Mouse (Mus musculus): ENCODE data around the gene Amh. TPM values are rescaled to one million over a fixed set of nuclear protein-coding genes. Genes with fewer than 3 reads are reported as not detected.

Amh gene
- polyA plus RNA-seq, 1 experiment from 2014 or later, result not detected

- Histone ChIP-seq H3K9me3 (replicated peaks) (0 out of 2 replicates have a peak, but pooled peaks cover 5% of the 10 kb centered on the region), H3K27me3 (peaks cover 40% of the 10 kb centered on the region), H3K4me3 (replicated peaks) (peak overlapping the region; percentile 18), H3K4me1 (replicated peaks) (peaks cover 49% of the 10 kb centered on the region), H3K36me3 (peaks cover 33% of the 10 kb centered on the region), H3K9ac (peak overlapping the region; percentile 43), H3K27ac (peak overlapping the region; percentile 73), H3K4me2 (peak overlapping the region; percentile 46)
- peak; percentile 76 for DNase-seq
- peak; percentile 10; the same call in 1 of the 2 replicates for ATAC-seq (ENCODE audit: low read depth)
- WGBS (ENCODE audit: insufficient replicate concordance), result 1% methylated on average over 9 of the region's 9 CpGs
Measured at GRCm38 (mm10) chr10:80831136-80831535, 26.1 kb downstream of the Amh start.

GRCm38 (mm10) chr10:80832818-80833217 lies 27.8 kb downstream of the Amh start:
- WGBS (ENCODE audit: insufficient replicate concordance), result 67% methylated on average over 7 of the region's 7 CpGs

GRCm38 (mm10) chr10:80835617-80836016 lies 30.6 kb downstream of the Amh start:
- 0 out of 2 replicates have a peak, but pooled peaks cover 5% of the 10 kb centered on the region for H3K9me3 ChIP-seq (replicated peaks)
- H3K4me3 ChIP-seq (replicated peaks), result no peak overlapping the region
- no peak overlapping the region for H3K9ac ChIP-seq
- peaks cover 2% of the 10 kb centered on the region for H3K36me3 ChIP-seq
- 54% methylated on average over 30 of the region's 30 CpGs for WGBS (ENCODE audit: insufficient replicate concordance)
- peaks cover 27% of the 10 kb centered on the region for H3K4me1 ChIP-seq (replicated peaks)
- DNase-seq, result no peak
- ATAC-seq (ENCODE audit: low read depth), result no peak
- H3K27me3 ChIP-seq, result peaks cover 83% of the 10 kb centered on the region
- H3K27ac ChIP-seq, result no peak overlapping the region
- H3K4me2 ChIP-seq, result no peak overlapping the region

More at GRCm38 (mm10) chr10:80832818-80833217, 27.8 kb downstream of the Amh start:
- Histone ChIP-seq H3K9ac (no peak overlapping the region), H3K4me2 (no peak overlapping the region), H3K4me3 (replicated peaks) (no peak overlapping the region), H3K36me3 (peaks cover 28% of the 10 kb centered on the region), H3K9me3 (replicated peaks) (0 out of 2 replicates have a peak, but pooled peaks cover 5% of the 10 kb centered on the region), H3K27me3 (peaks cover 57% of the 10 kb centered on the region), H3K27ac (no peak overlapping the region), H3K4me1 (replicated peaks) (peaks cover 52% of the 10 kb centered on the region)
- DNase-seq, result no peak
- no peak for ATAC-seq (ENCODE audit: low read depth)

GRCm38 (mm10) chr10:80836949-80837379 lies 31.9 kb downstream of the Amh start:
- H3K9me3 ChIP-seq (replicated peaks), result 0 out of 2 replicates have a peak, but pooled peaks cover 5% of the 10 kb centered on the region
- H3K9ac ChIP-seq, result no peak overlapping the region
- H3K36me3 ChIP-seq, result no peaks in the 10 kb centered on the region
- peaks cover 14% of the 10 kb centered on the region for H3K4me1 ChIP-seq (replicated peaks)
- no peak overlapping the region for H3K4me3 ChIP-seq (replicated peaks)
- no peak for DNase-seq
- H3K27ac ChIP-seq, result no peak overlapping the region
- 40% methylated on average over 7 of the region's 7 CpGs for WGBS (ENCODE audit: insufficient replicate concordance)
- H3K4me2 ChIP-seq, result no peak overlapping the region
- ATAC-seq (ENCODE audit: low read depth), result no peak
- peaks cover 97% of the 10 kb centered on the region for H3K27me3 ChIP-seq

GRCm38 (mm10) chr10:80837827-80838226 lies 32.8 kb downstream of the Amh start:
- Histone ChIP-seq H3K27ac (no peak overlapping the region), H3K27me3 (peaks cover 98% of the 10 kb centered on the region)
- 53% methylated on average over 2 of the region's 2 CpGs for WGBS (ENCODE audit: insufficient replicate concordance)

DNA sequence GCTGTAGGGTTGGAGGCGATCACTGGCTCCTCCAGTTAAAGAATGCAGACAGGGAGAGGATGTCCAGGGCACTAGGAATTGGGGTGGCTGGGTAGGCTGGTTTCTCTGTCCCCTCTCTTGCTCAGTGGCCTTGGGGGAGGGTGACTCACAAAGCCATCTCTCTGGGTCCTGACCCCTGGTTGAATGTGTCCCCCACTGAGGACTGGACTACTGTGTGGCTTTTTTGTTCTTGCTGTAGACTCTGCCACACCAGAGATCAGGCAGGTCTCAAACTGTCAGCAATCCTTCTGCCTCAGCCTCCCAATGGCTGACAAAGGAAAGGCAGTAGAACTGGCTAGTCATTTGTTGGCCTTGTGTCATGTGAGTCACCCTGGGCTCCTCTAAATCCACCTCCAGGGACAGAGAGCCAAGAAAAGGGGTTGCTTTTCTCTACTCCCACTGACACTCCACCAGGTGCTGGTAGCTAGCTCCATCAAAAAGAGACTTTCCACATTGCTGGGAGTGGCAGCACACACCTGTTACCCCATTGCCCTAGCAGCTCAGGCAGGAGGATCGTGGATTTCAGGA lies 33.4 kb downstream of the Amh start:
- 39% methylated on average over 2 of the region's 2 CpGs for WGBS (ENCODE audit: insufficient replicate concordance)
- Histone ChIP-seq H3K9ac (no peak overlapping the region), H3K9me3 (replicated peaks) (0 out of 2 replicates have a peak, but pooled peaks cover 5% of the 10 kb centered on the region), H3K27ac (no peak overlapping the region), H3K36me3 (no peaks in the 10 kb centered on the region), H3K27me3 (peaks cover 98% of the 10 kb centered on the region), H3K4me3 (replicated peaks) (no peak overlapping the region), H3K4me1 (replicated peaks) (peaks cover 16% of the 10 kb centered on the region), H3K4me2 (no peak overlapping the region)
- ATAC-seq (ENCODE audit: low read depth) (no peak), DNase-seq (no peak)

More at GRCm38 (mm10) chr10:80837827-80838226, 32.8 kb downstream of the Amh start:
- DNase-seq, result no peak
- Histone ChIP-seq H3K9me3 (replicated peaks) (0 out of 2 replicates have a peak, but pooled peaks cover 5% of the 10 kb centered on the region), H3K4me2 (no peak overlapping the region), H3K4me1 (replicated peaks) (peaks cover 14% of the 10 kb centered on the region), H3K4me3 (replicated peaks) (no peak overlapping the region), H3K36me3 (no peaks in the 10 kb centered on the region), H3K9ac (no peak overlapping the region)
- no peak for ATAC-seq (ENCODE audit: low read depth)

- 52% methylated on average over 6 of the region's 6 CpGs for WGBS (ENCODE audit: insufficient replicate concordance)
- H3K27me3 ChIP-seq, result peaks cover 98% of the 10 kb centered on the region
Measured at GRCm38 (mm10) chr10:80839848-80840247, 34.8 kb downstream of the Amh start.

GRCm38 (mm10) chr10:80841685-80842084 lies 36.6 kb downstream of the Amh start:
- Histone ChIP-seq H3K4me3 (replicated peaks) (no peak overlapping the region), H3K27me3 (peaks cover 98% of the 10 kb centered on the region), H3K9ac (no peak overlapping the region), H3K36me3 (no peaks in the 10 kb centered on the region), H3K27ac (no peak overlapping the region), H3K4me2 (no peak overlapping the region), H3K4me1 (replicated peaks) (peaks cover 16% of the 10 kb centered on the region), H3K9me3 (replicated peaks) (no peaks in the 10 kb centered on the region)
- DNase-seq (no peak), ATAC-seq (ENCODE audit: low read depth) (no peak)
- WGBS (ENCODE audit: insufficient replicate concordance), result 74% methylated on average over 2 of the region's 2 CpGs

More at GRCm38 (mm10) chr10:80839848-80840247, 34.8 kb downstream of the Amh start:
- no peak overlapping the region for H3K4me2 ChIP-seq
- no peaks in the 10 kb centered on the region for H3K36me3 ChIP-seq
- H3K9me3 ChIP-seq (replicated peaks), result 0 out of 2 replicates have a peak, but pooled peaks cover 5% of the 10 kb centered on the region
- no peak for DNase-seq
- no peak overlapping the region for H3K4me3 ChIP-seq (replicated peaks)
- ATAC-seq (ENCODE audit: low read depth), result no peak
- H3K4me1 ChIP-seq (replicated peaks), result peaks cover 19% of the 10 kb centered on the region
- no peak overlapping the region for H3K9ac ChIP-seq
- H3K27ac ChIP-seq, result no peak overlapping the region

GRCm38 (mm10) chr10:80842334-80842733 lies 37.3 kb downstream of the Amh start:
- H3K4me1 ChIP-seq (replicated peaks), result peaks cover 10% of the 10 kb centered on the region
- peaks cover 98% of the 10 kb centered on the region for H3K27me3 ChIP-seq
- no peaks in the 10 kb centered on the region for H3K9me3 ChIP-seq (replicated peaks)
- ATAC-seq (ENCODE audit: low read depth), result no peak
- H3K9ac ChIP-seq, result no peak overlapping the region
- H3K27ac ChIP-seq, result no peak overlapping the region
- H3K36me3 ChIP-seq, result no peaks in the 10 kb centered on the region
- H3K4me2 ChIP-seq, result no peak overlapping the region
- WGBS (ENCODE audit: insufficient replicate concordance), result 68% methylated on average over 15 of the region's 15 CpGs
- DNase-seq, result no peak
- no peak overlapping the region for H3K4me3 ChIP-seq (replicated peaks)

DNA sequence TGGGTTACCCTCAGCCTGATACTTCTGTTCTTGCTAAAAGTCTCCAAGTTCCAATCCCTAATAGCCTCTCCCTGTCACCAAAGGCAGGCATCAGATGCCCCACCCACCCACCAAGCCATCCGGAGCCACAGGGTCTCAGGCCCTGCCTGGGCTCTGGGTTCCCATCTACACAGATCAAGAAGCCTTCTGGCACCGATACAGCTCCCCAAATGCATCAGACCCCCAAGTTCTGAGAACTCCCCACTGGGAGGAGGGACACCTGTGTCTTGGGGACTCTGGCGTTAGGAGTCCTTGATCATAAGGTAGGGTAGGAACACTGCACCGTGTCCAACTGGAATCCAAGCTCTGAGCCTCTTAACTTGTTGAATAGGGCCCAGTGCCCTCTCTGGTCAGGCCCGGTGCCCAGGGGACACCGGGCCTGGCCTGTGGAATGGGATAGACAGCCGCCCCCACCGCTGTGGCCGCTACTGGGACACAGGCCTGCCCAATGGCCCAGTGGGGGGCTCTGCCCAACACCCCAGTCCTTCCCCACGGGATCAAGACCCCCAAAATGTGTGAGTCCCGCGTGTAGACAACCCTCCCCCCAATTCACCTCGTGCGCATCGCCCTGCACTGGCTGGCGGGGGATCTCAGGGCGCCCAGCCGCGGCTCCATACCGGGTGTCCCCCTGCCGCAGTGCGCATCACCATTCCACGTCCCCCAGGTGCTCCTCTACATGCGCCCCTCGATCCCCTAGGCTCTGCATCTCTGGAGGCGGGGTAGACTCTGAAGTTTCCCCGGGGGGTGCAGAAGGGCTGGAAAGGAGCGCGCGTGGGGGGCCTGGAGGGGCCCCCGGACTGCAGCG lies 38.3 kb downstream of the Amh start:
- Histone ChIP-seq H3K9ac (no peak overlapping the region), H3K4me1 (replicated peaks) (peaks cover 13% of the 10 kb centered on the region), H3K9me3 (replicated peaks) (no peaks in the 10 kb centered on the region), H3K36me3 (no peaks in the 10 kb centered on the region), H3K27ac (no peak overlapping the region), H3K4me3 (replicated peaks) (peak overlapping the region; percentile 39), H3K27me3 (peaks cover 89% of the 10 kb centered on the region), H3K4me2 (peak overlapping the region; percentile 47)
- ATAC-seq (ENCODE audit: low read depth), result no peak
- WGBS (ENCODE audit: insufficient replicate concordance), result 10% methylated on average over 32 of the region's 32 CpGs
- DNase-seq, result no peak

- peaks cover 82% of the 10 kb centered on the region for H3K27me3 ChIP-seq
- ATAC-seq (ENCODE audit: low read depth) (no peak), DNase-seq (no peak)
- no peak within 1 kb of the TSS for H3K9ac ChIP-seq
- no peaks in the 10 kb centered on the region for H3K9me3 ChIP-seq (replicated peaks)
- peak within 1 kb of the TSS; percentile 47 for H3K4me2 ChIP-seq
- WGBS (ENCODE audit: insufficient replicate concordance), result 5% methylated on average over 42 of the region's 51 CpGs
- H3K4me1 ChIP-seq (replicated peaks), result peaks cover 20% of the 10 kb centered on the region
- peak within 1 kb of the TSS; percentile 39 for H3K4me3 ChIP-seq (replicated peaks)
- H3K27ac ChIP-seq, result no peak within 1 kb of the TSS
- no peaks in the 10 kb centered on the region for H3K36me3 ChIP-seq
Measured at GRCm38 (mm10) chr10:80843931-80844547, 39.0 kb downstream of the Amh start, which contains the start of gene Lingo3. Gene Lingo3 (minus strand): TSS chr10:80844039.

Data from liver, embryonic 13.5 days (tissue).